Mouse (Mus musculus) CH12.LX (cell line): ENCODE measurements around the gene Pik3r4. TPM values are rescaled to one million over a fixed set of nuclear protein-coding genes. Genes with fewer than 3 reads are reported as not detected.

ENCODE experiments used
- DNase-seq: peaks from one replicate; pipeline ENCODE4 v3.0.0-alpha.2; 2013; ENCODE audit errors: extremely low read depth
- H3K27ac ChIP-seq: 2 replicates; pipeline ENCODE4 v1.5.1; 2012; ENCODE audit warnings: low read depth, mild to moderate bottlenecking, control low read depth, moderate library complexity; ENCODE audit not compliant: insufficient read depth
- H3K27me3 ChIP-seq: replicated peaks from 2 replicates; pipeline ENCODE3; 2012; ENCODE audit warnings: inconsistent platforms
- H3K36me3 ChIP-seq, 2 experiments: replicated peaks in 1 of 2; 2 replicates each; pipeline versions ENCODE3 to v1.6.1; 2012; ENCODE audit warnings: inconsistent platforms in 1 of 2, low read length in 1 of 2, mild to moderate bottlenecking in 1 of 2, mixed read lengths in 1 of 2, moderate library complexity in 1 of 2; ENCODE audit not compliant: control insufficient read depth in 1 of 2, insufficient read depth in 1 of 2
- H3K4me1 ChIP-seq, 2 experiments: 2 replicates each; pipeline ENCODE4 v1.6.1; 2012; ENCODE audit warnings: inconsistent platforms in 1 of 2, moderate library complexity in 1 of 2; ENCODE audit not compliant: insufficient read depth in 2 of 2, control insufficient read depth in 1 of 2
- H3K4me2 ChIP-seq: 2 replicates; pipeline ENCODE4 v1.6.1; 2012; ENCODE audit warnings: low read depth, mild to moderate bottlenecking, control low read depth; ENCODE audit not compliant: poor library complexity, insufficient read depth, severe bottlenecking
- H3K4me3 ChIP-seq, 3 experiments: fragments of 150-350 bp in 1 of 3; sonication (generic) in 1 of 3; replicated peaks in 1 of 3; 2 replicates each; pipeline versions ENCODE3 to v1.5.1; 2011 to 2012; ENCODE audit warnings: low read depth in 2 of 3, low read length in 2 of 3, mild to moderate bottlenecking in 2 of 3, moderate library complexity in 2 of 3, control low read depth in 1 of 3, improper control_type of control experiment in 1 of 3, inconsistent platforms in 1 of 3, mixed read lengths in 1 of 3; ENCODE audit not compliant: poor library complexity in 1 of 3
- H3K79me2 ChIP-seq: replicated peaks from 2 replicates; pipeline ENCODE4 v1.6.1; 2012; ENCODE audit warnings: mild to moderate bottlenecking, moderate library complexity; ENCODE audit not compliant: control insufficient read depth, poor library complexity, insufficient read depth, severe bottlenecking; ENCODE audit errors: extremely low read depth
- H3K9ac ChIP-seq: 2 replicates; pipeline ENCODE4 v1.6.1; 2012; ENCODE audit warnings: low read depth, mild to moderate bottlenecking, control low read depth, moderate library complexity; ENCODE audit not compliant: insufficient read depth
- H3K9me3 ChIP-seq: replicated peaks from 2 replicates; pipeline ENCODE3; 2012; ENCODE audit warnings: low read length, inconsistent platforms, mixed read lengths
- CHD1 ChIP-seq: IDR thresholded peaks from 2 replicates; pipeline ENCODE4 v1.6.1; 2012; ENCODE audit warnings: low read depth, low read length, improper control_type of control experiment, inconsistent platforms
- CHD2 ChIP-seq: IDR thresholded peaks from 2 replicates; pipeline ENCODE4 v1.6.1; 2011; ENCODE audit warnings: low read length, improper control_type of control experiment
- CTCF ChIP-seq, 2 experiments: IDR thresholded peaks in 1 of 2; conservative IDR thresholded peaks in 1 of 2; 2 replicates each; pipeline ENCODE4 v1.5.1; 2011 to 2012; ENCODE audit warnings: low read depth in 2 of 2, low read length in 2 of 2, improper control_type of control experiment in 1 of 2, inconsistent platforms in 1 of 2, mild to moderate bottlenecking in 1 of 2, moderate library complexity in 1 of 2
- EP300 ChIP-seq: IDR thresholded peaks from 2 replicates; pipeline ENCODE4 v1.6.1; 2011; ENCODE audit warnings: low read length, improper control_type of control experiment
- GABPA ChIP-seq: IDR thresholded peaks from 2 replicates; pipeline ENCODE4 v1.6.1; 2012; ENCODE audit warnings: low read depth, low read length, improper control_type of control experiment, inconsistent platforms; ENCODE audit not compliant: insufficient replicate concordance
- JUN ChIP-seq: IDR thresholded peaks from 2 replicates; pipeline ENCODE4 v1.6.1; 2011; ENCODE audit warnings: low read depth, mild to moderate bottlenecking, low read length, improper control_type of control experiment, moderate library complexity; ENCODE audit not compliant: insufficient read depth
- JUND ChIP-seq: conservative IDR thresholded peaks from 2 replicates; pipeline ENCODE4 v1.6.1; 2011; ENCODE audit warnings: low read depth, low read length, improper control_type of control experiment
- MAX ChIP-seq: IDR thresholded peaks from 2 replicates; pipeline ENCODE4 v1.6.1; 2011; ENCODE audit warnings: low read length, improper control_type of control experiment
- MEF2A ChIP-seq: IDR thresholded peaks from 2 replicates; pipeline ENCODE4 v1.6.1; 2014; ENCODE audit warnings: low read depth, mild to moderate bottlenecking, inconsistent platforms, low read length, improper control_type of control experiment, borderline replicate concordance
- MYC ChIP-seq: IDR thresholded peaks from 2 replicates; pipeline ENCODE4 v1.6.1; 2011; ENCODE audit warnings: low read depth, mild to moderate bottlenecking, improper control_type of control experiment, low read length
- NELFE ChIP-seq: IDR thresholded peaks from 2 replicates; pipeline ENCODE4 v1.6.1; 2011; ENCODE audit warnings: low read depth, low read length, improper control_type of control experiment
- NRF1 ChIP-seq: IDR thresholded peaks from 2 replicates; pipeline ENCODE4 v1.6.1; 2014; ENCODE audit warnings: low read depth, mild to moderate bottlenecking, inconsistent platforms, low read length, improper control_type of control experiment, moderate library complexity
- POLR2AphosphoS2 ChIP-seq: IDR thresholded peaks from 2 replicates; pipeline ENCODE4 v1.6.1; 2011; ENCODE audit warnings: low read depth, low read length, improper control_type of control experiment
- RCOR1 ChIP-seq: conservative IDR thresholded peaks from 2 replicates; pipeline ENCODE4 v1.6.1; 2012; ENCODE audit warnings: low read depth, mild to moderate bottlenecking, inconsistent platforms, low read length, improper control_type of control experiment
- SIN3A ChIP-seq: IDR thresholded peaks from 2 replicates; pipeline ENCODE4 v1.6.1; 2012; ENCODE audit warnings: low read length, improper control_type of control experiment, inconsistent platforms
- TBP ChIP-seq: conservative IDR thresholded peaks from 2 replicates; pipeline ENCODE4 v1.6.1; 2011; ENCODE audit warnings: low read depth, low read length, improper control_type of control experiment
- USF1 ChIP-seq: IDR thresholded peaks from 2 replicates; pipeline ENCODE4 v1.6.1; 2014; ENCODE audit warnings: low read depth, mild to moderate bottlenecking, inconsistent platforms, low read length, improper control_type of control experiment
- ZMIZ1 ChIP-seq: IDR thresholded peaks from 2 replicates; pipeline ENCODE4 v1.6.1; 2012; ENCODE audit warnings: low read depth, mild to moderate bottlenecking, inconsistent platforms, low read length, improper control_type of control experiment
- ZNF384 ChIP-seq: IDR thresholded peaks from 2 replicates; pipeline ENCODE4 v1.6.1; 2012; ENCODE audit warnings: low read depth, low read length, improper control_type of control experiment, inconsistent platforms
- dilution Hi-C: fragments of 300-500 bp; cut with MboI; formaldehyde crosslinking; loops from 2 replicates; pipeline ENCODE4 v1.14.3; 2020; ENCODE audit warnings: low sequenced_read_pairs; ENCODE audit not compliant: extremely low pct_unique_long_range_greater_than_20kb, extremely low pct_ligation_motif_present
- in situ Hi-C: fragments of 300-500 bp; cut with MboI; formaldehyde crosslinking; loops from 3 replicates; pipeline ENCODE4 v1.14.3; 2019; ENCODE audit warnings: low sequenced_read_pairs, low pct_ligation_motif_present, low pct_unique_long_range_greater_than_20kb, mixed read lengths
- polyA plus RNA-seq: library from polyadenylated mRNA; unstranded; fragments of >175 nt; gene quantifications from 2 replicates; pipeline ENCODE4 v1.2.1, GENCODE M21; 2012; ENCODE audit warnings: low read depth; ENCODE audit not compliant: insufficient read length
- total RNA-seq, 2 experiments: library from RNA; depleted of rRNA; stranded (reverse); fragments of 300-350 nt in 1 of 2; fragments of >200 nt in 1 of 2; gene quantifications; 2 replicates each; pipeline ENCODE4 v1.2.3; 2012 to 2014

The Pik3r4 gene
- total and polyA plus RNA-seq, 3 experiments, result 11.4 to 24.5 (median 18.3) TPM

- H3K9me3 ChIP-seq, result no peaks in the 10 kb centered on the region
- no peak overlapping the region for H3K4me2 ChIP-seq
- no peaks in the 10 kb centered on the region for H3K79me2 ChIP-seq
- H3K9ac ChIP-seq, result no peak overlapping the region
- no peaks in the 10 kb centered on the region for H3K4me1 ChIP-seq
- no peak for DNase-seq
- no peak overlapping the region for H3K27ac ChIP-seq
- dilution Hi-C loops, result no loop called here
- H3K27me3 ChIP-seq, result no peaks in the 10 kb centered on the region
- peaks cover 68 to 88% of the 10 kb centered on the region in 2 experiments for H3K36me3 ChIP-seq
- TF ChIP-seq EP300 (no peak), CHD2 (no peak)
- in situ Hi-C loops, result loop anchor here (25.0 kb wide), 1 partner anchor 306 kb away; no protein-coding TSS in a partner anchor
- H3K4me3 ChIP-seq, result no peak overlapping the region
Measured at GRCm38 (mm10) chr9:105681386-105681785, 38.6 kb downstream of the Pik3r4 start.

DNA sequence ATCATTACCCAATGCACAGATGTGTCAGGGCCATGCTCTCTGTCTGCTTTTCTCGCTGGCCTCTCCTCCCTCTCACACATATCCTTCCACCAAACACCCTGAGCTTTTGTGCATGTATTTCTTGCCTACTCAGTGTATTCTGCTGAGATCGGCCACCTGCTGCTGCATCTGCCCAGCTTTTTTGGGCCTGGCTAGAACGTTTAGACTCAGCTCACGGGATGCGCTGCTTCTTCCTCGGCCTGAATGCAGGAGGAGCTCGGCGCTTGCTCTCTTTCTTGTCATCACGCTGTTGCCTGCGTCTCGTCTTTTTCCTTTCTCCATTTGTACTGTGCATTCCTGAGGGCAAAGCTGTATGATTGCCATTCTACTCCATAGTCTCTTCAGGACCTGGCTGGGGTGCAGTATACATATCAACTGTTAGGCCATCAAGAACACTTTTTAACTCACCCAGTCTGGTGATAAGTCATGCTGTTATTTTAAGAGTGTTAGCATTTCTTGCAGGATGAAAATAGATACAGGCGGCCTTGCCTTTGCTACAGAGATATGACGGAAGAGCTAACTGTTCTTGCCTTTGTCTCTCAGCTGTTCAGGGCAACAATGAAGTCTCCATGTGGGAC is 41.9 kb downstream of the Pik3r4 start:
- H3K36me3 ChIP-seq, result peaks cover 62 to 94% of the 10 kb centered on the region in 2 experiments
- H3K4me1 ChIP-seq, result no peaks in the 10 kb centered on the region
- in situ Hi-C loops, result loop anchor here (25.0 kb wide), 1 partner anchor 303 kb away; no protein-coding TSS in a partner anchor
- H3K27ac ChIP-seq, result no peak overlapping the region
- H3K79me2 ChIP-seq, result no peaks in the 10 kb centered on the region
- H3K27me3 ChIP-seq, result no peaks in the 10 kb centered on the region
- dilution Hi-C loops, result no loop called here
- H3K4me3 ChIP-seq, result no peak overlapping the region
- H3K9ac ChIP-seq, result no peak overlapping the region
- DNase-seq, result no peak
- no peak for TF ChIP-seq GABPA
- no peak for TF ChIP-seq MAX
- no peak for TF ChIP-seq JUN
- no peak for TF ChIP-seq RCOR1
- TF ChIP-seq NRF1, result no peak
- TF ChIP-seq JUND, result no peak
- no peak for TF ChIP-seq MYC
- no peak for TF ChIP-seq NELFE
- TF ChIP-seq TBP, result no peak
- no peak overlapping the region for H3K4me2 ChIP-seq
- no peaks in the 10 kb centered on the region for H3K9me3 ChIP-seq

- TF ChIP-seq ZNF384 (no peak), CHD2 (no peak), USF1 (no peak), SIN3A (no peak), POLR2AphosphoS2 (no peak), ZMIZ1 (no peak), CHD1 (no peak), TBP (no peak), GABPA (no peak), CTCF (conservative IDR thresholded peaks at IDR 0.05 in 1 of 2, IDR thresholded peaks at IDR 0.05 in 1 of 2; ENCODE audit: low read depth in 2 of 2, low read length in 2 of 2) (no peak), JUN (no peak), MEF2A (no peak)
- H3K36me3 ChIP-seq, result peaks cover 33 to 72% of the 10 kb centered on the region in 2 experiments
- in situ Hi-C loops, result loop anchor here (25.0 kb wide), 1 partner anchor 298 kb away; no protein-coding TSS in a partner anchor
- H3K4me3 ChIP-seq, result no peak overlapping the region
- 0 out of 4 replicates have a peak, but pooled peaks cover 0 to 4% of the 10 kb centered on the region in 2 experiments for H3K4me1 ChIP-seq
- DNase-seq, result no peak
- H3K27me3 ChIP-seq, result no peaks in the 10 kb centered on the region
- no peak overlapping the region for H3K27ac ChIP-seq
- H3K9ac ChIP-seq, result no peak overlapping the region
- H3K4me2 ChIP-seq, result no peak overlapping the region
- H3K9me3 ChIP-seq, result no peaks in the 10 kb centered on the region
- no peaks in the 10 kb centered on the region for H3K79me2 ChIP-seq
- dilution Hi-C loops, result no loop called here
Measured at GRCm38 (mm10) chr9:105689485-105689884, 46.7 kb downstream of the Pik3r4 start.
